Mouse (Mus musculus) C2C12 (cell line): Measurements from ENCODE around the gene Lactbl1. TPM values are rescaled to one million over a fixed set of nuclear protein-coding genes. Genes with fewer than 3 reads are reported as not detected.

Experiments
- H3K27me3 ChIP-seq: one replicate; pipeline ENCODE4 v1.6.1; 2011; ENCODE audit not compliant: control insufficient read depth, insufficient read depth, insufficient read length
- H3K36me3 ChIP-seq: one replicate; pipeline ENCODE4 v1.6.1; 2011; ENCODE audit not compliant: control insufficient read depth, insufficient read depth
- H3K4me3 ChIP-seq: one replicate; pipeline ENCODE4 v1.5.1; 2011; ENCODE audit warnings: mild to moderate bottlenecking, control low read depth; ENCODE audit not compliant: poor library complexity, insufficient read depth, severe bottlenecking
- H3K79me2 ChIP-seq: one replicate; pipeline ENCODE4 v1.6.1; 2011; ENCODE audit not compliant: control insufficient read depth, insufficient read depth
- H3K79me3 ChIP-seq: one replicate; pipeline ENCODE4 v1.6.1; 2011; ENCODE audit warnings: low read depth, control low read depth
- H3ac ChIP-seq: one replicate; pipeline ENCODE3; 2011; ENCODE audit warnings: low read depth; ENCODE audit not compliant: control insufficient read depth, insufficient read length
- CEBPB ChIP-seq: IDR thresholded peaks from one replicate; pipeline ENCODE4 v1.6.1; 2011; ENCODE audit warnings: low read depth, mild to moderate bottlenecking, control low read depth, moderate library complexity
- CTCF ChIP-seq: IDR thresholded peaks from one replicate; pipeline ENCODE4 v1.5.1; 2011; ENCODE audit not compliant: control insufficient read depth, insufficient read depth, insufficient read length
- FOSL1 ChIP-seq: IDR thresholded peaks from one replicate; pipeline ENCODE4 v1.8.0; 2011; ENCODE audit warnings: mild to moderate bottlenecking, low read length; ENCODE audit not compliant: poor library complexity, insufficient read depth, severe bottlenecking
- MAX ChIP-seq: IDR thresholded peaks from one replicate; pipeline ENCODE4 v1.6.1; 2011; ENCODE audit warnings: mild to moderate bottlenecking, control low read depth
- MYOD1 ChIP-seq: IDR thresholded peaks from one replicate; pipeline ENCODE4 v1.6.1; 2011; ENCODE audit warnings: low read depth; ENCODE audit not compliant: control insufficient read depth, insufficient read length
- MYOG ChIP-seq: IDR thresholded peaks from one replicate; pipeline ENCODE4 v1.6.1; 2011; ENCODE audit not compliant: control insufficient read depth, insufficient read length; ENCODE audit errors: extremely low read depth
- USF1 ChIP-seq: IDR thresholded peaks from one replicate; pipeline ENCODE4 v1.6.1; 2011; ENCODE audit warnings: low read depth, mild to moderate bottlenecking, control low read depth, moderate library complexity
- microRNA-seq: library from miRNA; unstranded; fragments of <30 nt; microRNA quantifications from one replicate; pipeline ENCODE4, GENCODE M21; 2019; ENCODE audit warnings: borderline microRNAs expressed
- polyA plus RNA-seq: library from polyadenylated mRNA; unstranded; fragments of >200 nt; fragmentation: generic; extraction: Trizol; gene quantifications from one replicate; pipeline ENCODE4 v1.2.1, GENCODE M21; 2012; ENCODE audit warnings: missing spikeins

Gene Lactbl1
- polyA plus RNA-seq, 1 experiment, result not detected

DNA sequence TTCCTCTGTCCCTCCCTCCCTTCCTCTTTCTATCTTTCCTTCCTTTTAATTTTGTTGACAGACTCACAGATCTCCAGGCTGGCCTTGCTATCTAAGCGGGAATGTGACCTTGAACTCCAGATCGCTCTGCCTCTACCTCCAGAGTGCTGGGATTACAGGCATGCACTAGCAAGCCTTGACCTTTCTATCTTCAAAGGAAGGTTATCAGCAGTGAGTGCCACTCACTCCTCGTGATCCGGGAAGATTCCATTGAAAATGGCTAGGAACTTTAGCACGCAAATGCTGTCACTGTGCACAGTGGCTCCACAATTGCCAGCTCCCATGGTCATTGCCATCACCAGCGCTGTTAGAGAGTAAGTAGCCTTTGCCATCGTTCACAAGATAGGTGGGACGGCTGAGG is 56.8 kb downstream of the Lactbl1 start:
- Histone ChIP-seq H3K4me3 (no peak overlapping the region), H3ac (no peak overlapping the region), H3K79me3 (no peaks in the 10 kb centered on the region), H3K79me2 (no peaks in the 10 kb centered on the region), H3K36me3 (no peaks in the 10 kb centered on the region), H3K27me3 (no peaks in the 10 kb centered on the region)
- no peak for TF ChIP-seq CTCF
- TF ChIP-seq CEBPB, result no peak
- no peak for TF ChIP-seq USF1
- TF ChIP-seq FOSL1, result no peak
- no peak for TF ChIP-seq MAX
- no peak for TF ChIP-seq MYOD1
- TF ChIP-seq MYOG, result no peak

DNA sequence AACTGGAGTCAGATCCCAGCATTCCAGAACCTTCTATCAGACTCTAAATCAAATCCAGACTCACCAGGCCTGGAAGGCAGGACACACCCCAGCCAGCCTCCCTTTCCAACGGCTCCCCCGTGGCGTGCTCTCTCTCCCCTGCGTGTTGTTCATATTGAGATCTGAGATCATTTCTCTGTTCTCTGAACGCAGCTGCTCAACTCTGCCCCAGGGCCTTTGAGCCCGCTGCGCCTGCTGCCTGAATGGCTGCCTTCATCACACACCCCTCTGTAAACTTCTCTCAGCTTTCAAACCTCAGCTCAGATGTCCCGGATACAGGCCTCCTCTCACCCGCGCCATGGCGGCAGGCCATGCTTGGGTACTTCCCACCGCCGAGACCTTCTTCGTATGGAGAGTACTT is 58.2 kb downstream of the Lactbl1 start:
- H3K36me3 ChIP-seq, result no peaks in the 10 kb centered on the region
- no peaks in the 10 kb centered on the region for H3K79me2 ChIP-seq

DNA sequence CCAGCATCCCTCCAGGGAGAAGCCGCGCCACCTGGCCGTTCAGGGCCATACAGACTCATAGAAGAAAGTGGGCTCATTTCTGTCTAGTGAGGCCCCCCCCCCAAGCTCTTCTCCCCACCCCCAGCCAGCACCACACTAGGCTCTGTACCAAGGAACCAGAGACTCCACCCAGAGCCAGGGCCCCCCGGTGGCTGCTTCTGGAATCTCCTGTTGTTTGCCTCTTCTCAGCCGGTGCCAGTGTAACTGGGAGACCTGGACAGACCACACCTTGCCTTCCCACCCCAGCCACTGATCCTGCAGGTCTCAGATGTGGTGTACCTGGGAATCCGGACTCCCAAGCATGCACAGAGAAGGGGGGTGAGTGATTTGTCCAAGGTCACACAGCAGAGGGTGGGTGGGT is 62.1 kb downstream of the Lactbl1 start:
- no peak overlapping the region for H3ac ChIP-seq
- H3K79me3 ChIP-seq, result no peaks in the 10 kb centered on the region
- H3K4me3 ChIP-seq, result no peak overlapping the region
- no peaks in the 10 kb centered on the region for H3K79me2 ChIP-seq
- TF ChIP-seq USF1 (no peak), FOSL1 (no peak), CEBPB (no peak), CTCF (no peak), MYOG (no peak), MYOD1 (no peak), MAX (no peak)
- no peaks in the 10 kb centered on the region for H3K27me3 ChIP-seq
- no peaks in the 10 kb centered on the region for H3K36me3 ChIP-seq

More for the DNA sequence above, 58.2 kb downstream of the Lactbl1 start:
- no peak overlapping the region for H3K4me3 ChIP-seq
- no peaks in the 10 kb centered on the region for H3K27me3 ChIP-seq
- no peak overlapping the region for H3ac ChIP-seq
- no peaks in the 10 kb centered on the region for H3K79me3 ChIP-seq
- TF ChIP-seq MAX (no peak), CEBPB (no peak), USF1 (no peak), MYOD1 (no peak), FOSL1 (no peak), CTCF (no peak), MYOG (no peak)

DNA sequence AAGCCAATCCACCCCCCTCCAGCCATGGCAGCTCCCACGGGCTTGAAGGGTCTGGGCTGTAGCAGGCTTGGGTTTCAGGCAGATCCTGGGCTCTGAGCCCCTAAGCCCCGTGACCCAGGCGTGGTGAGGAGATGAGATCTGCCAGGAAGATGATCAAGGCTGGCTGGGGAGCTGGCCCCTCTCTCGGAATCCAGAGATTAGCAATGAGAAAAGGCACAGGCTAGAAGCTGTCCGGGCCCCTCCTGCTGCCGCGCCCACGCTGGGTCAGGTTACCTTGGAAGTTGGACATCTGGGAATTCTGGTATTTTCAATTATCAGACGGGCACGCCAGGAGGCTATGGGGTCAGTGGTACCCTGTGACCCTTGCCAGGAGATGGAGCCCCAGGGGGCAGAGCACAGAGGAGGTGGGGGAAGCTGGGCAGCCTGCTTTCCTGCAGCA is 63.0 kb downstream of the Lactbl1 start:
- H3K36me3 ChIP-seq, result no peaks in the 10 kb centered on the region
- no peaks in the 10 kb centered on the region for H3K79me2 ChIP-seq
- H3K4me3 ChIP-seq, result no peak overlapping the region
- no peak for TF ChIP-seq CEBPB
- no peak for TF ChIP-seq MAX
- no peak for TF ChIP-seq MYOD1
- no peak for TF ChIP-seq FOSL1
- no peaks in the 10 kb centered on the region for H3K27me3 ChIP-seq
- no peak overlapping the region for H3ac ChIP-seq
- no peaks in the 10 kb centered on the region for H3K79me3 ChIP-seq

DNA sequence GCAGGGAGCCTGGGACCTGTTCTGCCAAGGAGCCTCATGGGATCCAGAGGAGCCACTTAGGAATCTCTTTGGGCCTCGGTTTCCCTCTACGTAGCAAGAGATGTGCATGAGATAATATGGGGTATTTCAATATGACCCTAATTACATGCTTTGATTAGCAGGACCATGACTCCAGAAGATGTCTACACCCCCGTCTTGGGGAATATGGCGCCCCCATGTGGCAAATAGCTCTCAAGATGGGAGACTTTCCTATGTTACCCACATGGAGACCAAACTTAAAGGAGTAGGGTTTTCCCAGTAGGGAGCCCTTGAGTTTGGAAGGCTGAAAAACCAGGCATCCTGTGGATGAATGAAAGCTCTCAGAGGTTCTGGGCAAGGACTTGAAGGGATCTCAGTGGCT is 65.7 kb downstream of the Lactbl1 start:
- no peaks in the 10 kb centered on the region for H3K36me3 ChIP-seq
- H3K79me2 ChIP-seq, result no peaks in the 10 kb centered on the region
- H3K27me3 ChIP-seq, result no peaks in the 10 kb centered on the region
- no peak overlapping the region for H3ac ChIP-seq
- no peak overlapping the region for H3K4me3 ChIP-seq
- no peak for TF ChIP-seq MYOD1
- no peaks in the 10 kb centered on the region for H3K79me3 ChIP-seq

Small RNA genes lying within 50 kb of the gene (microRNA-seq; reads per million reads assigned to microRNA genes)
- gene Gm22180, result not detected

Other genes starting within 250 kb of the Lactbl1 start
- 0.06 TPM for gene Htr1d, start 199.1 kb upstream of the Lactbl1 start, polyA plus RNA-seq
- gene 6030445D17Rik, start 160.4 kb upstream of the Lactbl1 start, polyA plus RNA-seq, result 0.46 TPM
- 16.1 TPM for gene Luzp1, start 152.9 kb upstream of the Lactbl1 start, polyA plus RNA-seq
- 47.2 TPM for gene Kdm1a, start 19.9 kb upstream of the Lactbl1 start, polyA plus RNA-seq
- not detected for gene Tex46, start 12.2 kb upstream of the Lactbl1 start, polyA plus RNA-seq
- gene Ephb2, start 213.4 kb downstream of the Lactbl1 start, polyA plus RNA-seq, result 16.8 TPM